Mouse (Mus musculus) left cerebral cortex, adult 18-20 months (tissue): Measurements from ENCODE around the gene Catsperz. TPM values are rescaled to one million over a fixed set of nuclear protein-coding genes. Genes with fewer than 3 reads are reported as not detected.
"Not testable (repeated sequence)": the region's sequence is repeated elsewhere in the genome, so short reads cannot be mapped to it uniquely, and the experiment has no call there.

ENCODE experiments used
- DNase-seq, 2 experiments: peaks; one replicate each; pipeline ENCODE4 v3.0.0; 2021 to 2022; ENCODE audit warnings: low spot score in 2 of 2, mixed read lengths in 1 of 2
- total RNA-seq, 2 experiments: library from RNA; stranded (reverse); gene quantifications; 2 replicates each; pipeline ENCODE4 v1.2.3; 2021

Catsperz gene
- total RNA-seq, 2 experiments from 2014 or later, result 16.9 to 22.5 TPM

- peak; percentile 89 to 92 for DNase-seq
Measured at GRCm38 (mm10) chr19:6924461-6925306, 496 bp downstream of the Catsperz start.

GRCm38 (mm10) chr19:6922901-6923735, 2.1 kb downstream of the Catsperz start:
- DNase-seq, result no peak

GRCm38 (mm10) chr19:6921647-6922567, 3.3 kb downstream of the Catsperz start, which contains the start of gene Esrra:
Gene Esrra, minus strand, starts transcription at chr19:6921813.
- DNase-seq, result peak; percentile 100

- no peak for DNase-seq
Measured at GRCm38 (mm10) chr19:6920741-6921636, 4.2 kb downstream of the Catsperz start.

- no peak for DNase-seq
Measured at GRCm38 (mm10) chr19:6919876-6920740, 5.1 kb downstream of the Catsperz start.

GRCm38 (mm10) chr19:6919431-6919830, 5.7 kb downstream of the Catsperz start:
- DNase-seq, result no peak

- DNase-seq, result no peak
Measured at GRCm38 (mm10) chr19:6918321-6918720, 6.9 kb downstream of the Catsperz start.

- DNase-seq, result no peak
Measured at GRCm38 (mm10) chr19:6916496-6916895, 8.7 kb downstream of the Catsperz start.

GRCm38 (mm10) chr19:6915276-6915675, 9.9 kb downstream of the Catsperz start:
- no peak for DNase-seq

GRCm38 (mm10) chr19:6914540-6914939, 10.6 kb downstream of the Catsperz start:
- no peak for DNase-seq

- no peak for DNase-seq
Measured at GRCm38 (mm10) chr19:6913991-6914390, 11.2 kb downstream of the Catsperz start.

- DNase-seq, result no peak
Measured at GRCm38 (mm10) chr19:6913036-6913435, 12.1 kb downstream of the Catsperz start.

- DNase-seq, result no peak
Measured at GRCm38 (mm10) chr19:6912205-6912970, 12.8 kb downstream of the Catsperz start.

GRCm38 (mm10) chr19:6911101-6912074, 13.8 kb downstream of the Catsperz start:
- DNase-seq, result no peak

GRCm38 (mm10) chr19:6910306-6910705, 14.9 kb downstream of the Catsperz start:
- not testable (repeated sequence) for DNase-seq

- DNase-seq, result peak; percentile 90 to 94
Measured at GRCm38 (mm10) chr19:6909507-6910289, 15.5 kb downstream of the Catsperz start, which contains the start of the genes Trmt112 and Prdx5. Gene Trmt112, plus strand, starts transcription at chr19:6909698. Gene Prdx5, minus strand, starts transcription at chr19:6910106.
